Mouse (Mus musculus) liver, adult 2 months (tissue): ENCODE results near the gene 9430015G10Rik.

Source experiments
- CTCF ChIP-seq: fragments of 200-500 bp; IDR thresholded peaks from 2 replicates; pipeline ENCODE4 v1.5.1; 2011; ENCODE audit warnings: low read depth, low read length, control low read depth
- POLR2A ChIP-seq: fragments of 200-500 bp; IDR thresholded peaks from 2 replicates; pipeline ENCODE4 v1.6.1; 2011; ENCODE audit warnings: low read length, control low read depth; ENCODE audit not compliant: insufficient read depth; ENCODE audit errors: extremely low read depth

DNA sequence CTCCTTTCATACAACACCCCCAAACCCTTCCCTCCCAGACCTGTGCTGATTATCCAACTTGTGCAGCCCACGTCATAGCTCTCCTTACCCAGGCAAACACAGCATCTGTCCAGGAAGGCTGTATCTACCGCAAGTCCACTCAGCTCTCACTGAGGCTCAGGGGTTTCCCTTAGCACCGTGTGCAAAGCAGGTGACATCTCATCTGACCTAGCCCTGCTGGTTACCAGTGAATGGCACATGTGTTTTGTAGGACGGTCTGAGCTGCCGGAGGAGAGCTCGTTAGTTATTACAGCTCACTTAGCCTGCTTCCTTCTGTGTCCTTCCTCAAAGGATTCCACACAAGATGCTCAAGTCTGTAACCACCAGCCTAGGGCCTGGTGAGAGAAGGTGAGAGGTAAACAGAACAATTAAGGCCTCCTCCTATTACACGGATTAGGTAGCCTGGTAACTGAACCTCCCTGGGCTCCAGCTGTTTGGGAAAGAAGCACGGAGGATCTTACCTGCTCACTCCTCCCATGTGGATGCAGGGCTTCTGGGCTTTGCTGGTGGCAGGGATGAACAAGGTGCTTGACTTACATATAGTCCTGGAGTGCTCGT, 11.9 kb upstream of the 9430015G10Rik start:
- TF ChIP-seq CTCF (no peak), POLR2A (no peak)
